Mouse (Mus musculus) adrenal gland, postnatal 25 days (tissue): Measurements from ENCODE around the gene Rbl1. TPM values are rescaled to one million over a fixed set of nuclear protein-coding genes. Genes with fewer than 3 reads are reported as not detected.
"Not testable (repeated sequence)": the region's sequence is repeated elsewhere in the genome, so short reads cannot be mapped to it uniquely, and the experiment has no call there.

ENCODE experiments used
- DNase-seq: peaks from one replicate; pipeline ENCODE4 v3.0.0; 2021; ENCODE audit warnings: mixed read lengths
- total RNA-seq: library from RNA; stranded (reverse); gene quantifications from 2 replicates; pipeline ENCODE4 v1.2.3, GENCODE M21; 2021

Gene Rbl1
- total RNA-seq, 1 experiment from 2014 or later: 9.0 TPM

GRCm38 (mm10) chr2:157170626-157171025, 33.7 kb downstream of the Rbl1 start:
- DNase-seq: no peak

DNA sequence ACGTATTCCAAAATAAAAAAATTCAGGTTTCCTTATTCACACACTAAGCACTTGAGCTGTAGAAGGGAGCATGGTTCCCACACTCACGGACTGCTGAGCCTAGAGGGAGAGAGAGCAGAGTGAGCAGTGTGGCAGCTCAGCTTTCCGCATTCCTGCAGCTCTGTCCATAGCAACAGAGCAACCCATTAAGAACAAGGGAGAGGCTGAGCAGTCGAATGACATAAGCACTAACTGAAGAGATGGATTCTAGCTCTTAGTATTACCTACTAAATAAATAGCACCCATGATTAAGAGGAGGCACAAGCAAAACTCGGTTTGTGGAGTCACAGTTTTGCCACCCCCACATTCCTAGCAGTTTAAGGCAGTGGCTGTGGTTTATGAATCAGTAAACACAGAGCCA, 34.2 kb downstream of the Rbl1 start:
- DNase-seq: no peak

DNA sequence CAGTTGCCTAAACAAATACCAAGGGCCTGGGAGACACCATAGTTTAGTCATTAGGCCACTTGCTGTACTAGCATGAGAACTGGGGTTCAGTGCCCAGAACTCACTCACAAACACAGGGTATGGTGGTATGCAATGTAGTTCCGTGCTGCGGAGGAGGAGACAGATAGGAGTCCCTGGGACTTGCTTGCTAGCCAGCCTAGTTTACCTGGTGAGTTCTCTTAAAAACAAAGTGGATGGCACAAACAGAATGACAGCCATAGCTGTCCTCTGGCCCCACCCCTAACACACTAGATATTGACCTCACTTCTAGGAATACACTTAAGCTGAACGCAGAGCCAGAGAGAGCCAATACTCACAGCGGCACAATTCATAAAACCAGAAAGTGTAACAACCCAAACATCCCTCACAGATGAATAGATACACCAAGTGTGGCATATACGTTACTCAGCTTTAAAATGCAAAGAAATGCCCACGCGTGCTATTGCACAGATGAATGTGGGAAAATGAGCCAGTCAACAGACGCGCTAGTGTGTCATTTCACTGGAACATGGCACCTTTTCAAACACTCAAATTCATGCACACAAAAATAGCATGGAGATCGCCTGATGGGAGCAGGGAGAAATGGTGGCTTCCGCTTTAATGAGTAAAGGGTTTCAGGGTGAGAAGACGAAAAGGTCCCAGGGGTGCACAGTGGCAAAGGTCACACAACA, 37.8 kb downstream of the Rbl1 start:
- DNase-seq: no peak

- not testable (repeated sequence) for DNase-seq
These were observed 38.8 kb downstream of the Rbl1 start for GRCm38 (mm10) chr2:157165312-157166224.

- DNase-seq: no peak
These were observed 40.2 kb downstream of the Rbl1 start for GRCm38 (mm10) chr2:157164101-157164500.

GRCm38 (mm10) chr2:157156079-157156478, 48.3 kb downstream of the Rbl1 start:
- no peak for DNase-seq

DNA sequence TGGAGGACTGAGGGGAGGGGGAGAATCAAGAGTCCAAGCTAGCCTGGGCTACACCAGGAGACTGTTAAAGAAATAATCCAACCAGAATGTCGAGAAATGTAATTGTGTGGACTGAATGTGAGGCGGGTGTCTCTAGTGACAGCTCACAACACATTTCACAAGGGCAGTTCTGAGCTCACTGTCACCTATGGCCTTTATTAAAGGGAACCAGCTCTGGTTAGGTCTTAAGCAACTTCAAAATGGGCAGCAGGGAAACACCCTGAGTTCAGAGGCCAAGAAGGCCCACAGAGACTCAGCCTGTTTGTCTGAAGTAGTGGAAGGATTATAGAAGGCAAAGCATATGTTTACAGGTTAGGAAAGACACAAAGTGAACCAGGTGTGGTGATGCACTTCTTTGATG, 51.1 kb downstream of the Rbl1 start:
- DNase-seq: no peak

GRCm38 (mm10) chr2:157148417-157148816, 55.9 kb downstream of the Rbl1 start:
- DNase-seq: no peak

- DNase-seq: no peak
These were observed 56.8 kb downstream of the Rbl1 start for GRCm38 (mm10) chr2:157147397-157148020.

DNA sequence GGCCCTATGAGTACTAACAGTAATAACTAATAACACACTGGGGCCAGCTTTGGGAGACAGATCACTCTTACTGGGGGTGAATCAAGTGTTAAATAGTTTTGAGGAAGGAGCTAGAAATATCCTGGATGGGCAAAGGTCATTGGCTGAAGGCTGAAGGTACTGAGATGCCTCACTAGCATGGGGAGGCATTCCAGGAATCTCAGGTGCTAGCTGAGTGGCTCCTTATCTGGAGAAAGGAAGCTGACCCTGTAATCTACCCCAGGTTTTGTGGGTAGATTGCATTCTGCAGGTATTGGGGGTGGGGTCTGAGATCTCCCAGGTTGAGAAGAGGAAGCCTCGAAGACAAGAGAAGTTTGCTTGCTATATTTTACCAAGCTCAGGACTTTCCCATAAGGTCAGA, 59.2 kb downstream of the Rbl1 start:
- DNase-seq: no peak

- DNase-seq: no peak
These were observed 60.2 kb downstream of the Rbl1 start for GRCm38 (mm10) chr2:157144132-157144531.

GRCm38 (mm10) chr2:157141962-157142361, 62.4 kb downstream of the Rbl1 start:
- no peak for DNase-seq

DNA sequence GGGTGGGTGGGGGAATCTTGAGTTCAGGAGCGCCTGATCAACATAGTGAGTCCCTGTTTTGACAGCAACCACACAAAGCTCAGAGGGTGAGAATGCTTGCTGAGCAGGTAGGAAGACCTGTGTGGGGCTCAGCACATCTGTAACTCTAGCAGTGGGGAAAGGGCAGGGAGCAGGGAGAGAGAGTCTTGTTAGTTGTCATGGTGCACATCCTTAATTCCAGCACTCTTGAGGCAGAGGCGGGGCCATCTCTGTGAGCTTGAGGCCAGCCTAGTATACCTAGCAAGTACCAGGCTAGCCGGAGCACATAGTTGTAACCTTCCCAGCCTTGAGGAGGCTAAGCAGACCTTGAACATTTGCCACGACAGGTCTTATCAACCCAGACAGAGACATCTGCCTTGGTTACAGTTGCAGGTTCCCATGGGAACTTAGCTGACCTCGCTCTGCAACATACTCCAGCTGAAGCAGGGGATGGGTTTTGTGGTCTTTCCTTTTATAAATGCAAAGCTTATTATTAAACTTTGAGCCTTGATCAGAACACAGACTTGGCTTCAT, 65.0 kb downstream of the Rbl1 start:
- no peak for DNase-seq

GRCm38 (mm10) chr2:157138808-157139207, 65.5 kb downstream of the Rbl1 start:
- DNase-seq: no peak

DNA sequence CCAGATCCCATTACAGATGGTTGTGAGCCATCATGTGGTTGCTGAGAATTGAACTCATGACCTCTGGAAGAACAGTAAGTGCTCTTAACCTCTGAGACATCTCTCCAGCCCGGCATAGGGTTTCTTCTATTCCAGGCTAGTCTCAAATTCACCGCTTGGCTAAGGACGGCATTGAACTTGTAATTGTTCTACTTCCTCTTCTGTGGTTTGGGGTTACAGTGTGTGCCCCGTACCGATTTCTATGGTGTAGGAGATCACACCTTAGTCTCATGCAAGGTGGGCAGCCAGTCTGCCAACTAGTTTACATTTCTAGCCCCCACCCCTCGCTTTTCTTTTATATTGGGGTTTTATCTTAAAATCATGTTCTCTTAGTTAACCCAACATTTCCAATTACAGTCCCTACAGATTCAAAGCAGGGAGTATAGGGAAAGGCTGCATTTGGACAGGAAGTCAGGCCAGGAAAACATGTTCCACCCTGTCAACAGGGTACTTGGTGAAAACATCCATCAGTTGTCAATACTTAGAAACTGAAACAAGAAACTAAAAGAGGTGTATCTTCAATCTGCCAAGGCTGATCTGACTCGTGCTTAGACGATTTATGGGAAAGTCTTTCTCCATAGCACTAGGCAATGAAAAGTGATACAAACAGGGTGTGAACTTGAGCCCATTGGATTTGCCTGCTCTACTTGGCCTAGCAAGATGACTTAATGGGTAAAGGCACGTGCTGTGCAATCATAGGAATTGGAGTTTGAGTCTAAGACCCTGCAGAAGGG, 66.2 kb downstream of the Rbl1 start:
- no peak for DNase-seq

DNA sequence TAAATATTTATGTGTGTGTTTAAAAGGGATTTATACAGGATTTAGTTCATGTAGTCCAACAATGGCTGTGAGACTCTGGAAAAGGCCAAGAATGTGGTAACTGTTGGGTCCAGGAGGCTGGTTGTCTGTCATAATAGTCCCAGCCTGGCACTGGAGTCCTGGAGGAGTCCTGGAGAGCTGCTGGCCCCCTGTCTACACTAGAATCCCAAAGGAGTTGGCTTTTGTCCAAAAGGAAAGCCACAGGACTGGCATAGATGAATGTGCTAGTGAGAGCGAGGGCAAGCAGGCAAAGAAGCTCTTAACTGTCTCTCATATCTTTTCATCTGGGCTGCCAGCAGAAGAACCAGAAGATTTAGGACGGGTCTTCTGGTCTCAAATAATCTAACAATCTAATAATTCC, 67.7 kb downstream of the Rbl1 start:
- DNase-seq: no peak

DNA sequence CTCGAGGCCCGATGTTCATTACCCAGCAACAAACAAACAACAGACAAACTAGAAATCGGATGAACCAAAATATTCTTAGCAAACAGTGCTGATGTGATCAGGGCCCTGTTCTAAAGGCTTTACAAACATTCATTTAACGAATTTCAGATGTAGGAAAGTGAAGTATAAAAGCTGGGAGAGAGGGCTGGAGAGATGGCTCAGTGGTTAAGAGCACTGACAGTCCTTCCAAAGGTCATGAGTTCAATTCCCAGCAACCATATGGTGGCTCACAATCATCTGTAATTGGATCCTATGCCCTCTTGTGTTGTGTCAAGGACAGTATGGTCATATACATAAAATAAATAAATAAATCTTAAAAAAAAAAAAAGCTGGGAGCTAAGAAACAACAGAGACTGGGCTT, 68.2 kb downstream of the Rbl1 start:
- DNase-seq: no peak

DNA sequence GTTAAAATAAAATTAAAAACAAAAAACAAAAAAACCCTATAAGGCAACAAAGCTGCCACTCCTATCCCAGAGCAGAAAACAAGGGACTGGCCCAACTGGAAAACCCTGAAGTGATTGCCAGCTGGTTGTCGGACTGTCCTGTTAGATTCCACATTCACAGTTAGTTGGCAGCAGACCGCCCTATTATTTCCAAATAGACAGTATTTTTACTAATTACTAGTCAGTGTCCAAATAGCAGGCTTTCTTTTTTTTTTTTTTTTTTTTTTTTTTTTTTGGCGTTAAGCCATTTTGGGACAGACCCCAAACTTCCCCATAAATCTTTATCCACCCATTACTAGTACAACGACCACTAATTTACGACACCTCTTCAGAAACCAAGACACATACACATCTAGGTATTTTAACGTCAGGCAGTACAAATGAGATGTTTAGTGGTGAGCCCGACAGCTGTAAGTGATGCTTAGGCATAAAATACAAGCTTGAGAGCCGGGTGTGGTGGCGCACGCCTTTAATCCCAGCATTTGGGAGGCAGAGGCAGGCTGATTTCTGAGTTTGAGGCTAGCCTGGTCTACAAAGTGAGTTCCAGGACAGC, 68.7 kb downstream of the Rbl1 start:
- DNase-seq: no peak

- peak; percentile 98 for DNase-seq
These were observed 69.3 kb downstream of the Rbl1 start, which contains the start of gene Samhd1 for GRCm38 (mm10) chr2:157135014-157135413. Samhd1 (minus strand) TSS chr2:157135265.

DNA sequence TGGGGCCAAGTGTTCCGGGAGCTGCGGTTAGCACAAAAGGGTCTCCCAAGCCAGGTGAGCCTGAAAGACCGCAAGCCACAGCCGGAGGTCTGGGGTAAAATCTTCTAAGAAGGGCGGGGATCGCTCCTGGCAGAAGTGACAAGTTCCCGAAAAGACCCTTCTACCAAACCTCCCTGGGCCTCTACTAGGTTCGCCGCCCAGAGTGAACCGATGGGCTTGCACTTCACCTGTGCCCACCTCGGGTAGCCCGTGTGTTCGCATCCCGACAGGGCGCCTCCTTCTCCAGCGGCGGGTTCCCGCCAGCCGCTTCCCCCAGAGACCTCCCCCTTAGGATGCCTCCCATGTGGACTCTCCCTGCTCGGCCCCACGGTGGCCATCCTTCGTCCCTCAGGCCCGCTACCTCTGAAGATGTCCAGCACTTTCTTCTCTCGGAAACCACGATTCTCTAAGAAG, 69.8 kb downstream of the Rbl1 start:
- peak; percentile 25 for DNase-seq

GRCm38 (mm10) chr2:157133769-157134478, 70.4 kb downstream of the Rbl1 start:
- no peak for DNase-seq
